Mouse (Mus musculus) CH12.LX (cell line): ENCODE measurements around the gene Insig1. TPM values are rescaled to one million over a fixed set of nuclear protein-coding genes. Genes with fewer than 3 reads are reported as not detected.

Source experiments
- DNase-seq: peaks from one replicate; pipeline ENCODE4 v3.0.0-alpha.2; 2013; ENCODE audit errors: extremely low read depth
- H3K27ac ChIP-seq: 2 replicates; pipeline ENCODE4 v1.5.1; 2012; ENCODE audit warnings: low read depth, mild to moderate bottlenecking, control low read depth, moderate library complexity; ENCODE audit not compliant: insufficient read depth
- H3K27me3 ChIP-seq: replicated peaks from 2 replicates; pipeline ENCODE3; 2012; ENCODE audit warnings: inconsistent platforms
- H3K36me3 ChIP-seq, 2 experiments: replicated peaks in 1 of 2; 2 replicates each; pipeline versions ENCODE3 to v1.6.1; 2012; ENCODE audit warnings: inconsistent platforms in 1 of 2, low read length in 1 of 2, mild to moderate bottlenecking in 1 of 2, mixed read lengths in 1 of 2, moderate library complexity in 1 of 2; ENCODE audit not compliant: control insufficient read depth in 1 of 2, insufficient read depth in 1 of 2
- H3K4me1 ChIP-seq, 2 experiments: 2 replicates each; pipeline ENCODE4 v1.6.1; 2012; ENCODE audit warnings: inconsistent platforms in 1 of 2, moderate library complexity in 1 of 2; ENCODE audit not compliant: insufficient read depth in 2 of 2, control insufficient read depth in 1 of 2
- H3K4me2 ChIP-seq: 2 replicates; pipeline ENCODE4 v1.6.1; 2012; ENCODE audit warnings: low read depth, mild to moderate bottlenecking, control low read depth; ENCODE audit not compliant: poor library complexity, insufficient read depth, severe bottlenecking
- H3K4me3 ChIP-seq, 3 experiments: fragments of 150-350 bp in 1 of 3; sonication (generic) in 1 of 3; replicated peaks in 1 of 3; 2 replicates each; pipeline versions ENCODE3 to v1.5.1; 2011 to 2012; ENCODE audit warnings: low read depth in 2 of 3, low read length in 2 of 3, mild to moderate bottlenecking in 2 of 3, moderate library complexity in 2 of 3, control low read depth in 1 of 3, improper control_type of control experiment in 1 of 3, inconsistent platforms in 1 of 3, mixed read lengths in 1 of 3; ENCODE audit not compliant: poor library complexity in 1 of 3
- H3K79me2 ChIP-seq: replicated peaks from 2 replicates; pipeline ENCODE4 v1.6.1; 2012; ENCODE audit warnings: mild to moderate bottlenecking, moderate library complexity; ENCODE audit not compliant: control insufficient read depth, poor library complexity, insufficient read depth, severe bottlenecking; ENCODE audit errors: extremely low read depth
- H3K9ac ChIP-seq: 2 replicates; pipeline ENCODE4 v1.6.1; 2012; ENCODE audit warnings: low read depth, mild to moderate bottlenecking, control low read depth, moderate library complexity; ENCODE audit not compliant: insufficient read depth
- H3K9me3 ChIP-seq: replicated peaks from 2 replicates; pipeline ENCODE3; 2012; ENCODE audit warnings: low read length, inconsistent platforms, mixed read lengths
- BHLHE40 ChIP-seq: IDR thresholded peaks from 2 replicates; pipeline ENCODE4 v1.6.1; 2011; ENCODE audit warnings: mild to moderate bottlenecking, low read depth, low read length, improper control_type of control experiment
- CHD1 ChIP-seq: IDR thresholded peaks from 2 replicates; pipeline ENCODE4 v1.6.1; 2012; ENCODE audit warnings: low read depth, low read length, improper control_type of control experiment, inconsistent platforms
- CHD2 ChIP-seq: IDR thresholded peaks from 2 replicates; pipeline ENCODE4 v1.6.1; 2011; ENCODE audit warnings: low read length, improper control_type of control experiment
- E2F4 ChIP-seq: IDR thresholded peaks from 2 replicates; pipeline ENCODE4 v1.6.1; 2011; ENCODE audit warnings: low read depth, low read length, improper control_type of control experiment; ENCODE audit not compliant: insufficient replicate concordance
- ELF1 ChIP-seq: IDR thresholded peaks from 2 replicates; pipeline ENCODE4 v1.6.1; 2014; ENCODE audit warnings: low read depth, mild to moderate bottlenecking, inconsistent platforms, low read length, improper control_type of control experiment
- EP300 ChIP-seq: IDR thresholded peaks from 2 replicates; pipeline ENCODE4 v1.6.1; 2011; ENCODE audit warnings: low read length, improper control_type of control experiment
- ETS1 ChIP-seq: conservative IDR thresholded peaks from 2 replicates; pipeline ENCODE4 v1.6.1; 2012; ENCODE audit warnings: low read depth, mild to moderate bottlenecking, inconsistent platforms, low read length, improper control_type of control experiment, moderate library complexity
- GABPA ChIP-seq: IDR thresholded peaks from 2 replicates; pipeline ENCODE4 v1.6.1; 2012; ENCODE audit warnings: low read depth, low read length, improper control_type of control experiment, inconsistent platforms; ENCODE audit not compliant: insufficient replicate concordance
- HCFC1 ChIP-seq: IDR thresholded peaks from 2 replicates; pipeline ENCODE4 v1.6.1; 2012; ENCODE audit warnings: low read depth, mild to moderate bottlenecking, inconsistent platforms, low read length, improper control_type of control experiment
- IRF4 ChIP-seq: IDR thresholded peaks from 2 replicates; pipeline ENCODE4 v1.6.1; 2014; ENCODE audit warnings: low read depth, mild to moderate bottlenecking, inconsistent platforms, low read length, improper control_type of control experiment
- JUN ChIP-seq: IDR thresholded peaks from 2 replicates; pipeline ENCODE4 v1.6.1; 2011; ENCODE audit warnings: low read depth, mild to moderate bottlenecking, low read length, improper control_type of control experiment, moderate library complexity; ENCODE audit not compliant: insufficient read depth
- JUND ChIP-seq: conservative IDR thresholded peaks from 2 replicates; pipeline ENCODE4 v1.6.1; 2011; ENCODE audit warnings: low read depth, low read length, improper control_type of control experiment
- KAT2A ChIP-seq: IDR thresholded peaks from 2 replicates; pipeline ENCODE4 v1.6.1; 2012; ENCODE audit warnings: low read length, improper control_type of control experiment, inconsistent platforms; ENCODE audit not compliant: insufficient replicate concordance
- MAFK ChIP-seq: IDR thresholded peaks from 2 replicates; pipeline ENCODE4 v1.6.1; 2011; ENCODE audit warnings: low read length, improper control_type of control experiment; ENCODE audit not compliant: insufficient replicate concordance
- MAZ ChIP-seq: IDR thresholded peaks from 2 replicates; pipeline ENCODE4 v1.6.1; 2012; ENCODE audit warnings: low read depth, mild to moderate bottlenecking, inconsistent platforms, low read length, improper control_type of control experiment, moderate library complexity
- MEF2A ChIP-seq: IDR thresholded peaks from 2 replicates; pipeline ENCODE4 v1.6.1; 2014; ENCODE audit warnings: low read depth, mild to moderate bottlenecking, inconsistent platforms, low read length, improper control_type of control experiment, borderline replicate concordance
- MXI1 ChIP-seq: IDR thresholded peaks from 2 replicates; pipeline ENCODE4 v1.6.1; 2011; ENCODE audit warnings: mild to moderate bottlenecking, low read depth, low read length, improper control_type of control experiment
- NELFE ChIP-seq: IDR thresholded peaks from 2 replicates; pipeline ENCODE4 v1.6.1; 2011; ENCODE audit warnings: low read depth, low read length, improper control_type of control experiment
- POLR2A ChIP-seq: IDR thresholded peaks from 2 replicates; pipeline ENCODE4 v1.6.1; 2011; ENCODE audit warnings: low read depth, mild to moderate bottlenecking, improper control_type of control experiment, low read length
- POLR2AphosphoS2 ChIP-seq: IDR thresholded peaks from 2 replicates; pipeline ENCODE4 v1.6.1; 2011; ENCODE audit warnings: low read depth, low read length, improper control_type of control experiment
- RAD21 ChIP-seq: IDR thresholded peaks from 2 replicates; pipeline ENCODE4 v1.6.1; 2011; ENCODE audit warnings: low read depth, mild to moderate bottlenecking, low read length, improper control_type of control experiment, moderate library complexity
- RCOR1 ChIP-seq: conservative IDR thresholded peaks from 2 replicates; pipeline ENCODE4 v1.6.1; 2012; ENCODE audit warnings: low read depth, mild to moderate bottlenecking, inconsistent platforms, low read length, improper control_type of control experiment
- SIN3A ChIP-seq: IDR thresholded peaks from 2 replicates; pipeline ENCODE4 v1.6.1; 2012; ENCODE audit warnings: low read length, improper control_type of control experiment, inconsistent platforms
- TBP ChIP-seq: conservative IDR thresholded peaks from 2 replicates; pipeline ENCODE4 v1.6.1; 2011; ENCODE audit warnings: low read depth, low read length, improper control_type of control experiment
- TCF12 ChIP-seq: IDR thresholded peaks from 2 replicates; pipeline ENCODE4 v1.6.1; 2014; ENCODE audit warnings: low read depth, mild to moderate bottlenecking, inconsistent platforms, low read length, improper control_type of control experiment
- ZC3H11A ChIP-seq: IDR thresholded peaks from 2 replicates; pipeline ENCODE4 v1.6.1; 2012; ENCODE audit warnings: low read depth, mild to moderate bottlenecking, inconsistent platforms, low read length, improper control_type of control experiment
- dilution Hi-C: fragments of 300-500 bp; cut with MboI; formaldehyde crosslinking; loops from 2 replicates; pipeline ENCODE4 v1.14.3; 2020; ENCODE audit warnings: low sequenced_read_pairs; ENCODE audit not compliant: extremely low pct_unique_long_range_greater_than_20kb, extremely low pct_ligation_motif_present
- in situ Hi-C: fragments of 300-500 bp; cut with MboI; formaldehyde crosslinking; loops from 3 replicates; pipeline ENCODE4 v1.14.3; 2019; ENCODE audit warnings: low sequenced_read_pairs, low pct_ligation_motif_present, low pct_unique_long_range_greater_than_20kb, mixed read lengths
- polyA plus RNA-seq: library from polyadenylated mRNA; unstranded; fragments of >175 nt; gene quantifications from 2 replicates; pipeline ENCODE4 v1.2.1, GENCODE M21; 2012; ENCODE audit warnings: low read depth; ENCODE audit not compliant: insufficient read length
- total RNA-seq, 2 experiments: library from RNA; depleted of rRNA; stranded (reverse); fragments of 300-350 nt in 1 of 2; fragments of >200 nt in 1 of 2; gene quantifications; 2 replicates each; pipeline ENCODE4 v1.2.3; 2012 to 2014

The Insig1 gene
- total and polyA plus RNA-seq, 3 experiments = 79.4 to 217 (median 96.9) TPM

- TF ChIP-seq MAZ (no peak), HCFC1 (no peak; the same call in 1 of the 2 replicates), ELF1 (peak; percentile 68), BHLHE40 (peak; percentile 95), IRF4 (peak; percentile 54), TBP (peak; percentile 55; the same call in 1 of the 2 replicates), ZC3H11A (no peak), MXI1 (peak; percentile 94), CHD1 (peak; percentile 70; the same call in 1 of the 2 replicates)
These were observed 477 bp downstream of the Insig1 start (continued) for GRCm38 (mm10) chr5:28071456-28072223.

- no peak for DNase-seq
- no peaks in the 10 kb centered on the region for H3K9me3 ChIP-seq
- in situ Hi-C loops = no loop called here
- TF ChIP-seq MAZ (no peak), CHD1 (no peak), RCOR1 (no peak), POLR2AphosphoS2 (peak; percentile 84), CHD2 (0 out of 2 replicates have a peak, but pooled peaks have one; percentile 17), JUND (no peak), POLR2A (no peak), TCF12 (no peak), RAD21 (no peak)
- TF ChIP-seq, all 38 proteins: peak for 2
- Histone ChIP-seq H3K79me2 (no peaks in the 10 kb centered on the region), H3K4me2 (no peak overlapping the region), H3K4me1 (peaks cover 23 to 47% of the 10 kb centered on the region in 2 experiments), H3K27me3 (no peaks in the 10 kb centered on the region), H3K36me3 (peaks cover 27 to 38% of the 10 kb centered on the region in 2 experiments), H3K27ac (no peak overlapping the region), H3K9ac (no peak overlapping the region), H3K4me3 (no peak overlapping the region)
- dilution Hi-C loops = no loop called here
These were observed 8.3 kb downstream of the Insig1 start for GRCm38 (mm10) chr5:28079431-28079830.

- Histone ChIP-seq H3K36me3 (peaks cover 13 to 22% of the 10 kb centered on the region in 2 experiments), H3K27ac (peak overlapping the region; percentile 58), H3K4me1 (peaks cover 27 to 40% of the 10 kb centered on the region in 2 experiments), H3K79me2 (no peaks in the 10 kb centered on the region), H3K4me3 (no peak overlapping the region), H3K4me2 (peak overlapping the region; percentile 88), H3K27me3 (no peaks in the 10 kb centered on the region), H3K9ac (no peak overlapping the region), H3K9me3 (no peaks in the 10 kb centered on the region)
- in situ Hi-C loops = no loop called here
- dilution Hi-C loops = no loop called here
- peak; percentile 88 for DNase-seq
- TF ChIP-seq JUN (peak; percentile 41; the same call in 1 of the 2 replicates), ZC3H11A (no peak), E2F4 (no peak), ETS1 (peak; percentile 77), NELFE (no peak), TBP (0 out of 2 replicates have a peak, but pooled peaks have one; percentile 48), RCOR1 (peak; percentile 86), POLR2A (no peak), MAZ (peak; percentile 73; the same call in 1 of the 2 replicates), GABPA (no peak), EP300 (peak; percentile 87), MXI1 (no peak), IRF4 (peak; percentile 96), TCF12 (peak; percentile 51; the same call in 1 of the 2 replicates), MEF2A (peak; percentile 32; the same call in 1 of the 2 replicates), KAT2A (0 out of 2 replicates have a peak, but pooled peaks have one; percentile 26), SIN3A (peak; percentile 44; the same call in 1 of the 2 replicates), ELF1 (peak; percentile 7; the same call in 1 of the 2 replicates), MAFK (no peak)
These were observed 10.0 kb downstream of the Insig1 start for GRCm38 (mm10) chr5:28081127-28081526.
